Mouse (Mus musculus) megakaryocyte-erythroid progenitor cell, adult 5 weeks (primary cell): ENCODE results near the gene Gm4312. TPM values are rescaled to one million over a fixed set of nuclear protein-coding genes. Genes with fewer than 3 reads are reported as not detected.

Experiments used
- polyA plus RNA-seq: library from polyadenylated mRNA; stranded (reverse); fragments of >175 nt; gene quantifications from 2 replicates; pipeline ENCODE4 v1.2.3, GENCODE M21; 2012

Gene Gm4312
- not detected in 2 replicates for polyA plus RNA-seq

GRCm38 (mm10) chr10:100382460-100382859, at the start of gene Gm4312:
Gene Gm4312 (minus strand): TSS chr10:100382560.

GRCm38 (mm10) chr10:100361038-100361437, 21.3 kb downstream of the Gm4312 start, which contains the start of gene Gm4307:
Gene Gm4307 (plus strand): TSS chr10:100361338.

GRCm38 (mm10) chr10:100350793-100351192, 31.6 kb downstream of the Gm4312 start, which contains the start of gene Gm4305:
Gene Gm4305 (plus strand): TSS chr10:100351093.

GRCm38 (mm10) chr10:100345672-100346071, 36.7 kb downstream of the Gm4312 start, which contains the start of gene Gm4303:
Gene Gm4303 (plus strand): TSS chr10:100345972.

GRCm38 (mm10) chr10:100340536-100340935, 41.8 kb downstream of the Gm4312 start, which contains the start of gene Gm4302:
Gene Gm4302 (plus strand): TSS chr10:100340836.

GRCm38 (mm10) chr10:100335376-100335775, 47.0 kb downstream of the Gm4312 start, which contains the start of gene Gm4301:
Gene Gm4301 (plus strand): TSS chr10:100335676.

Other genes starting within 250 kb of the Gm4312 start
- not detected in 2 replicates for gene Gm4301, start 46.9 kb downstream of the Gm4312 start, polyA plus RNA-seq
- not detected in 2 replicates for gene Gm4302, start 41.7 kb downstream of the Gm4312 start, polyA plus RNA-seq
- not detected in 2 replicates for gene Gm4303, start 36.6 kb downstream of the Gm4312 start, polyA plus RNA-seq
- not detected in 2 replicates for gene Gm4305, start 31.5 kb downstream of the Gm4312 start, polyA plus RNA-seq
- not detected in 2 replicates for gene Gm4307, start 21.2 kb downstream of the Gm4312 start, polyA plus RNA-seq
- 3.2 and 4.2 TPM in 2 replicates for gene Tmtc3, start 104.8 kb upstream of the Gm4312 start, polyA plus RNA-seq
- gene Cep290, start 105.0 kb upstream of the Gm4312 start, polyA plus RNA-seq: 0.43 and 1.1 TPM in 2 replicates
- gene 4930430F08Rik, start 207.9 kb upstream of the Gm4312 start, polyA plus RNA-seq: 2.0 and 3.2 TPM in 2 replicates
- not detected in 2 replicates for gene 1700017N19Rik, start 207.9 kb upstream of the Gm4312 start, polyA plus RNA-seq